Mouse (Mus musculus): ENCODE results near the gene Git2. TPM values are rescaled to one million over a fixed set of nuclear protein-coding genes. Genes with fewer than 3 reads are reported as not detected.

Git2 gene
- polyA plus RNA-seq (2015; fragmentation: Nextera tagmentation; extraction: Ambion mirVana) = 48.7 and 49.3 TPM in 2 replicates

DNA sequence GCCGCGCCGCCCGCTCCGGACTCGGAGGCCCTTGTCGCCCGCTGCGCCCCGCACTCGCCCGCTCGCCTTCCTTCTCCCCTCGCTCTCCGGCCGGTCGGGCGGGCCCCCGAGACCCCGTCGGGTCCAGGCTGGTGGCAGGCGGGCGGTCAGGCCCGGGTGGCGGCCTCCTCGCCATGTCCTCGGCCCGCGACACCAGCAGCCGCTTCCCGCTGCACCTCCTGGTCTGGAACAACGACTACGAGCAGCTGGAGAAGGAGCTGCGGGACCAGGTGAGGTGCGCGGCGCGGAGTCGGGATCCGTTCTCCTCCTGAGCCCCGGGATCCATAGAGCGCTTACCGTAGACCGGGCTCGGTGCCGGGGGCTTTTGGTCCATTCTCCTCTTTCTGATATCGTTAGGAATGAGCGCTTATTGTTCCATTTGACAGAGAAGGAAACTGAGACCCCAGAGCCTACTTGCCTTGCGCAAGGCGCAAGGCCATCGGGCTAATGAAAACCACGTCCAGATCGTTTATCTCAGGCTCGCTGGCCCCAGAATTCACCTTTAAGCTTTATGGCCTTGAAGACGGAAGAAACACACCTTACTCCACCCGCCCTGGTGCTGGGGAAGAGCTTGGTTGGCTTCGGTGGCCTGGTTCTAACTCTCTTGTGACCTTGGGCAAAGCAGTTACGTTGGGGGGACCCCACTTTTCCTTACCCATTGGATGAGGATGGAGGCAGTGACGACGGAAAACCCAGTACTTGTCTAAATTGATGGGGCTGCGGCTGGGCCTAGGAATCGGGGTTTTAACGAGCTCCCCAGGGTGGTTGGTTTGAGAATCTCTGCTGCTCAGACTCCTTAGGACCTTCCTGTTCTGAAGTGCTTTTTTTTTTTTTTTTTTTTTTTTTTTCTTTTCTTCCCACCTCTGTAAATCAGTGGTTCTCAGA lies at the start of gene Git2:
Gene Git2 (minus strand): TSS at position 462 of the 924 bp plus-strand sequence.
- Histone ChIP-seq H3K9me3 (no peaks in the 10 kb centered on the region), H3K4me3 (peak within 1 kb of the TSS; percentile 98), H3K27me3 (no peaks in the 10 kb centered on the region), H3K9ac (peak within 1 kb of the TSS; percentile 91), H3K27ac (peak within 1 kb of the TSS; percentile 93), H3K4me1 (peaks cover 42% of the 10 kb centered on the region), H3K36me3 (no peaks in the 10 kb centered on the region), H3K4me2 (peak within 1 kb of the TSS; percentile 79)
- no peak; the same call in 1 of the 2 replicates for ATAC-seq (ENCODE audit: borderline replicate concordance, extremely low read depth, low FRiP score, low TSS enrichment)
- under 1% methylated on average over 62 of the region's 63 CpGs for WGBS

GRCm38 (mm10) chr5:114824197-114824596 lies 48.9 kb upstream of the Git2 start:
- Histone ChIP-seq H3K4me2 (peak overlapping the region; percentile 83), H3K9me3 (no peaks in the 10 kb centered on the region), H3K4me3 (peak overlapping the region; percentile 12; the same call in 1 of the 2 replicates), H3K36me3 (peaks cover 5% of the 10 kb centered on the region; the same call in 1 of the 2 replicates), H3K9ac (no peak overlapping the region), H3K4me1 (peaks cover 14% of the 10 kb centered on the region; the same call in 1 of the 2 replicates), H3K27me3 (no peaks in the 10 kb centered on the region), H3K27ac (no peak overlapping the region)
- no peak for ATAC-seq (ENCODE audit: borderline replicate concordance, extremely low read depth, low FRiP score, low TSS enrichment)
- 18% methylated on average over 9 of the region's 9 CpGs for WGBS

GRCm38 (mm10) chr5:114822796-114823688 lies 47.7 kb upstream of the Git2 start, which contains the start of gene 1500011B03Rik:
Gene 1500011B03Rik, minus strand, starts transcription at chr5:114823468.
- Histone ChIP-seq H3K9me3 (no peaks in the 10 kb centered on the region), H3K4me3 (peak within 1 kb of the TSS; percentile 80), H3K27me3 (no peaks in the 10 kb centered on the region), H3K4me2 (peak within 1 kb of the TSS; percentile 83), H3K27ac (peak within 1 kb of the TSS; percentile 82), H3K4me1 (peaks cover 14% of the 10 kb centered on the region; the same call in 1 of the 2 replicates), H3K36me3 (peaks cover 5% of the 10 kb centered on the region; the same call in 1 of the 2 replicates), H3K9ac (peak within 1 kb of the TSS; percentile 77)
- WGBS = 9% methylated on average over 43 of the region's 53 CpGs
- ATAC-seq (ENCODE audit: borderline replicate concordance, extremely low read depth, low FRiP score, low TSS enrichment) = peak; percentile 88

GRCm38 (mm10) chr5:114818124-114818523 lies 42.8 kb upstream of the Git2 start:
- Histone ChIP-seq H3K9ac (no peak overlapping the region), H3K4me1 (peaks cover 8% of the 10 kb centered on the region; the same call in 1 of the 2 replicates), H3K36me3 (peaks cover 5% of the 10 kb centered on the region; the same call in 1 of the 2 replicates), H3K27me3 (no peaks in the 10 kb centered on the region), H3K4me2 (no peak overlapping the region), H3K27ac (no peak overlapping the region), H3K9me3 (no peaks in the 10 kb centered on the region), H3K4me3 (no peak overlapping the region)
- whole genome bisulfite sequencing = 75% methylated on average over 10 of the region's 11 CpGs
- no peak for ATAC-seq (ENCODE audit: borderline replicate concordance, extremely low read depth, low FRiP score, low TSS enrichment)

GRCm38 (mm10) chr5:114816599-114816998 lies 41.3 kb upstream of the Git2 start:
- peaks cover 9% of the 10 kb centered on the region for H3K4me1 ChIP-seq
- no peak overlapping the region for H3K27ac ChIP-seq
- H3K4me3 ChIP-seq = no peak overlapping the region
- H3K9me3 ChIP-seq = no peaks in the 10 kb centered on the region
- H3K4me2 ChIP-seq = no peak overlapping the region
- ATAC-seq (ENCODE audit: borderline replicate concordance, extremely low read depth, low FRiP score, low TSS enrichment) = no peak
- no peak overlapping the region for H3K9ac ChIP-seq
- no peaks in the 10 kb centered on the region for H3K27me3 ChIP-seq
- H3K36me3 ChIP-seq = peaks cover 4% of the 10 kb centered on the region; the same call in 1 of the 2 replicates
- 51% methylated on average over 6 of the region's 6 CpGs for WGBS

DNA sequence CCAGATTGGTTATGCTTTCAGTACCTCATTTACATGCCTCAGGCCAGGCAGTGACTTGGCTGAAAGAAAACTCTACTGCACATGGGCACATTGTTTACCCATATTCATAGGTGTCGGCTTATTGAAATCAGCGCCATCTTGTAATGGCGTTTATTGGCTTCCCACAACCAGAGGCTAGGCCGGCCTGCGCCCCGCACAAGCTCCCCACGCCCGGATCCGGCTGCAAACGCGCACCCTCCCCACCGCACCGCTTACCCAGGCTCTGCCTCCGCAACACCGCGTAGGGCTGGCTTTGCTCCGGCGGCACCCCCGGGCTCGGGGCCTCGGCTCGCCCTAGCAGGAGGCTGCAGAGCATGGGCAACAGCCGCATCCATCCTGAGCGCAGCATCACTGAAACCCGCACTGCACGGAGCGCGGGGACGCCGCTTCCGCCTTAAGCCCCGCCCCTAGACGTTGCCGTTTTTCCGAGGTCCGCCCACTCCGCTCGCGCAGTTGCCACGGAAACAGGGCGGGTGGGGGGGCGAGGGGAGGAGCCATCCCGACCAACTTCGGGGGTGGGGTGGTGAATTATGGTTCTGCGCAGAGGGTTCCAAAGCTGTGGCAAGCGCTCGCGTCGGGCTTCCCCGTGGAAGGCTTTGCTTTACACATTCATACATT lies 38.3 kb upstream of the Git2 start:
- peak overlapping the region; percentile 61 for H3K4me2 ChIP-seq
- no peaks in the 10 kb centered on the region for H3K27me3 ChIP-seq
- H3K4me1 ChIP-seq = peaks cover 9% of the 10 kb centered on the region
- peak; percentile 92 for ATAC-seq (ENCODE audit: borderline replicate concordance, extremely low read depth, low FRiP score, low TSS enrichment)
- H3K9me3 ChIP-seq = no peaks in the 10 kb centered on the region
- H3K9ac ChIP-seq = peak overlapping the region; percentile 81
- H3K4me3 ChIP-seq = peak overlapping the region; percentile 95
- peak overlapping the region; percentile 82 for H3K27ac ChIP-seq
- 0 out of 2 replicates have a peak, but pooled peaks cover 3% of the 10 kb centered on the region for H3K36me3 ChIP-seq
- under 1% methylated on average over 50 of the region's 50 CpGs for WGBS

DNA sequence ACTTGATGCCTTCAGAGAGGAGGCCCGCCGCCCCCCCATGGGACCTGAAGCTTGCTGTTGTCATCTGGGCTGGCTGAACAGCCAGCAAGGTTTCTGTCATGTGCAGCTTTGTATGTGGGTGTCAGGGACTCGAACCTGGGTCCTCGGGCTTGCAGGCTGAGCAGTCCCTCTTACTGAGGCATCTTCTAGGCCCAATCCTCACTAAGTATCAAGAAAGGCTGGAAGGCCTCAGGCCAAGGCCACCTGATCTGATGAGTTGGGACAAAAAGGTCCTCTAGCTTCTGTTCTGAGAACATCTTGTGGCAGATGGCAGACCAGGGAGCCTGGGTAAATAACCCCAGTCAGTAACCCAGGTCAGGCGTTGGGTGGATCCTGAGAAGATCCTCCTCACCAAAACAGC lies 34.5 kb upstream of the Git2 start:
- WGBS = 85% methylated on average over 5 of the region's 5 CpGs
- Histone ChIP-seq H3K9ac (no peak overlapping the region), H3K4me1 (peaks cover 12% of the 10 kb centered on the region), H3K4me2 (no peak overlapping the region), H3K4me3 (no peak overlapping the region), H3K27ac (no peak overlapping the region), H3K9me3 (no peaks in the 10 kb centered on the region), H3K36me3 (peaks cover 18% of the 10 kb centered on the region), H3K27me3 (no peaks in the 10 kb centered on the region)
- no peak for ATAC-seq (ENCODE audit: borderline replicate concordance, extremely low read depth, low FRiP score, low TSS enrichment)

GRCm38 (mm10) chr5:114809181-114809756 lies 34.0 kb upstream of the Git2 start:
- no peak overlapping the region for H3K4me2 ChIP-seq
- peaks cover 24% of the 10 kb centered on the region for H3K36me3 ChIP-seq
- H3K27ac ChIP-seq = no peak overlapping the region
- no peak for ATAC-seq (ENCODE audit: borderline replicate concordance, extremely low read depth, low FRiP score, low TSS enrichment)
- no peak overlapping the region for H3K4me3 ChIP-seq
- H3K9ac ChIP-seq = no peak overlapping the region
- no peaks in the 10 kb centered on the region for H3K9me3 ChIP-seq
- H3K27me3 ChIP-seq = no peaks in the 10 kb centered on the region
- WGBS = 78% methylated on average over 10 of the region's 10 CpGs
- peaks cover 12% of the 10 kb centered on the region for H3K4me1 ChIP-seq

DNA sequence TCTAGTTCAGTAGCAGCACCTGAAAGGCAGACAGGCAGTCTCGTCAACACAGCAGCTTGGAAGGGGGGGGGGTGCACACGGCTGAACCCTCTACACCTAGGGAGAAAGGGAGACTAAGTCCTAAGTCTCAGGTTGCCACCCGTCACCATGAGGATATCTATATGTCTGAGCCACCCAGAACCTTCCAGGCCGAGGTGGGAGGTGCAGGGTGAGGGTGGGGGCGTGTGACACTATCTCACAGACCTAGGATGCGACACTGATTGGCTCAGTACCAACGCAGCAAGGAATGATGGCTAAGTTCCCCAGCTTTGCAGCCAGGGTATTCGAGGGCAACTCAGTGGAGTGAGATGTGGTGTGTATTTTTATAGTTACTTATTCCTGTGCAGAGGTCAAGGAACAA lies 33.1 kb upstream of the Git2 start:
- Histone ChIP-seq H3K4me2 (no peak overlapping the region), H3K27ac (no peak overlapping the region), H3K36me3 (peaks cover 33% of the 10 kb centered on the region), H3K9ac (no peak overlapping the region), H3K27me3 (no peaks in the 10 kb centered on the region), H3K9me3 (no peaks in the 10 kb centered on the region), H3K4me3 (no peak overlapping the region), H3K4me1 (peaks cover 12% of the 10 kb centered on the region)
- ATAC-seq (ENCODE audit: borderline replicate concordance, extremely low read depth, low FRiP score, low TSS enrichment) = no peak
- WGBS = 78% methylated on average over 8 of the region's 8 CpGs

- Histone ChIP-seq H3K4me1 (peaks cover 11% of the 10 kb centered on the region), H3K9ac (no peak overlapping the region), H3K27ac (no peak overlapping the region), H3K4me2 (no peak overlapping the region), H3K9me3 (no peaks in the 10 kb centered on the region), H3K4me3 (no peak overlapping the region), H3K36me3 (peaks cover 37% of the 10 kb centered on the region), H3K27me3 (no peaks in the 10 kb centered on the region)
- ATAC-seq (ENCODE audit: borderline replicate concordance, extremely low read depth, low FRiP score, low TSS enrichment) = no peak
- WGBS = 72% methylated on average over 6 of the region's 6 CpGs
Measured at GRCm38 (mm10) chr5:114807893-114808292, 32.6 kb upstream of the Git2 start.

- Histone ChIP-seq H3K36me3 (peaks cover 42% of the 10 kb centered on the region), H3K9me3 (no peaks in the 10 kb centered on the region), H3K4me2 (no peak overlapping the region), H3K4me3 (no peak overlapping the region), H3K27me3 (no peaks in the 10 kb centered on the region), H3K4me1 (peaks cover 7% of the 10 kb centered on the region; the same call in 1 of the 2 replicates), H3K9ac (no peak overlapping the region), H3K27ac (peak overlapping the region; percentile 69; the same call in 1 of the 2 replicates)
- ATAC-seq (ENCODE audit: borderline replicate concordance, extremely low read depth, low FRiP score, low TSS enrichment) = no peak
- WGBS = 33% methylated on average over 8 of the region's 8 CpGs
Measured at GRCm38 (mm10) chr5:114807468-114807867, 32.2 kb upstream of the Git2 start.
